Mouse (Mus musculus): ENCODE measurements around the gene Mak. TPM values are rescaled to one million over a fixed set of nuclear protein-coding genes. Genes with fewer than 3 reads are reported as not detected.
"Not testable (repeated sequence)": the region's sequence is repeated elsewhere in the genome, so short reads cannot be mapped to it uniquely, and the experiment has no call there.

Gene Mak
- polyA plus RNA-seq, 1 experiment from 2014 or later: 1.2 TPM

GRCm38 (mm10) chr13:40994487-40995263 lies 84.8 kb downstream of the Mak start:
- ATAC-seq (ENCODE audit: low FRiP score, low TSS enrichment): peak; percentile 83; the same call in 1 of the 2 replicates
- Histone ChIP-seq H3K36me3 (ENCODE audit: control insufficient read depth, insufficient read depth, low read length) (no peaks in the 10 kb centered on the region), H3K27me3 (ENCODE audit: control insufficient read depth, insufficient read depth, low read length) (no peaks in the 10 kb centered on the region), H3K4me2 (replicated peaks; ENCODE audit: low read depth, low read length) (no peak overlapping the region; the same call in 1 of the 2 replicates), H3K27ac (ENCODE audit: low read depth, low read length) (peak overlapping the region; percentile 74), H3K4me1 (ENCODE audit: control insufficient read depth, insufficient read depth, low read length) (peaks cover under 1% of the 10 kb centered on the region; the same call in 1 of the 2 replicates), H3K4me3 (ENCODE audit: low read length) (no peak overlapping the region), H3K9ac (ENCODE audit: low read depth, low read length) (no peak overlapping the region), H3K9me3 (ENCODE audit: control insufficient read depth, low read length) (no peaks in the 10 kb centered on the region)
- WGBS: 14% methylated on average over 8 of the region's 8 CpGs

- ATAC-seq (ENCODE audit: low FRiP score, low TSS enrichment): no peak
- 50% methylated on average over 2 of the region's 2 CpGs for WGBS
Measured at GRCm38 (mm10) chr13:40988418-40988817, 91.1 kb downstream of the Mak start.

GRCm38 (mm10) chr13:40987608-40988303 lies 91.8 kb downstream of the Mak start:
- not testable (repeated sequence) for H3K4me3 ChIP-seq (ENCODE audit: low read length); H3K9me3 ChIP-seq (ENCODE audit: control insufficient read depth, low read length); ATAC-seq (ENCODE audit: low FRiP score, low TSS enrichment); H3K27ac ChIP-seq (ENCODE audit: low read depth, low read length); H3K9ac ChIP-seq (ENCODE audit: low read depth, low read length); H3K27me3 ChIP-seq (ENCODE audit: control insufficient read depth, insufficient read depth, low read length); H3K4me2 ChIP-seq (replicated peaks; ENCODE audit: low read depth, low read length); H3K4me1 ChIP-seq (ENCODE audit: control insufficient read depth, insufficient read depth, low read length); H3K36me3 ChIP-seq (ENCODE audit: control insufficient read depth, insufficient read depth, low read length)
- 73% methylated on average over 4 of the region's 4 CpGs for WGBS

More at GRCm38 (mm10) chr13:40988418-40988817, 91.1 kb downstream of the Mak start:
- Histone ChIP-seq H3K36me3 (ENCODE audit: control insufficient read depth, insufficient read depth, low read length) (no peaks in the 10 kb centered on the region), H3K9me3 (ENCODE audit: control insufficient read depth, low read length) (no peaks in the 10 kb centered on the region), H3K27me3 (ENCODE audit: control insufficient read depth, insufficient read depth, low read length) (no peaks in the 10 kb centered on the region), H3K4me1 (ENCODE audit: control insufficient read depth, insufficient read depth, low read length) (no peaks in the 10 kb centered on the region), H3K9ac (ENCODE audit: low read depth, low read length) (no peak overlapping the region), H3K4me2 (replicated peaks; ENCODE audit: low read depth, low read length) (no peak overlapping the region), H3K27ac (ENCODE audit: low read depth, low read length) (no peak overlapping the region), H3K4me3 (ENCODE audit: low read length) (no peak overlapping the region)

- no peaks in the 10 kb centered on the region for H3K4me1 ChIP-seq (ENCODE audit: control insufficient read depth, insufficient read depth, low read length)
- no peak overlapping the region for H3K27ac ChIP-seq (ENCODE audit: low read depth, low read length)
- H3K4me3 ChIP-seq (ENCODE audit: low read length): no peak overlapping the region
- no peaks in the 10 kb centered on the region for H3K36me3 ChIP-seq (ENCODE audit: control insufficient read depth, insufficient read depth, low read length)
- no peaks in the 10 kb centered on the region for H3K27me3 ChIP-seq (ENCODE audit: control insufficient read depth, insufficient read depth, low read length)
- ATAC-seq (ENCODE audit: low FRiP score, low TSS enrichment): no peak
- H3K9ac ChIP-seq (ENCODE audit: low read depth, low read length): no peak overlapping the region
- 94% methylated on average over 5 of the region's 5 CpGs for WGBS
- no peak overlapping the region for H3K4me2 ChIP-seq (replicated peaks; ENCODE audit: low read depth, low read length)
- H3K9me3 ChIP-seq (ENCODE audit: control insufficient read depth, low read length): no peaks in the 10 kb centered on the region
Measured at GRCm38 (mm10) chr13:40986081-40986480, 93.4 kb downstream of the Mak start.

GRCm38 (mm10) chr13:40982759-40983158 lies 96.7 kb downstream of the Mak start:
- Histone ChIP-seq H3K4me2 (replicated peaks; ENCODE audit: low read depth, low read length) (no peak overlapping the region), H3K9ac (ENCODE audit: low read depth, low read length) (no peak overlapping the region), H3K9me3 (ENCODE audit: control insufficient read depth, low read length) (no peaks in the 10 kb centered on the region), H3K4me1 (ENCODE audit: control insufficient read depth, insufficient read depth, low read length) (no peaks in the 10 kb centered on the region), H3K4me3 (ENCODE audit: low read length) (no peak overlapping the region), H3K27ac (ENCODE audit: low read depth, low read length) (no peak overlapping the region), H3K27me3 (ENCODE audit: control insufficient read depth, insufficient read depth, low read length) (no peaks in the 10 kb centered on the region), H3K36me3 (ENCODE audit: control insufficient read depth, insufficient read depth, low read length) (no peaks in the 10 kb centered on the region)
- 88% methylated on average over 1 of the region's 1 CpGs for WGBS
- no peak for ATAC-seq (ENCODE audit: low FRiP score, low TSS enrichment)

GRCm38 (mm10) chr13:40979321-40979720 lies 100.2 kb downstream of the Mak start:
- Histone ChIP-seq H3K36me3 (ENCODE audit: control insufficient read depth, insufficient read depth, low read length) (no peaks in the 10 kb centered on the region), H3K27ac (ENCODE audit: low read depth, low read length) (no peak overlapping the region), H3K4me2 (replicated peaks; ENCODE audit: low read depth, low read length) (no peak overlapping the region), H3K27me3 (ENCODE audit: control insufficient read depth, insufficient read depth, low read length) (no peaks in the 10 kb centered on the region), H3K9me3 (ENCODE audit: control insufficient read depth, low read length) (no peaks in the 10 kb centered on the region), H3K4me3 (ENCODE audit: low read length) (no peak overlapping the region), H3K4me1 (ENCODE audit: control insufficient read depth, insufficient read depth, low read length) (no peaks in the 10 kb centered on the region), H3K9ac (ENCODE audit: low read depth, low read length) (no peak overlapping the region)
- ATAC-seq (ENCODE audit: low FRiP score, low TSS enrichment): no peak
- WGBS: 60% methylated on average over 2 of the region's 2 CpGs

- H3K36me3 ChIP-seq (ENCODE audit: control insufficient read depth, insufficient read depth, low read length): no peaks in the 10 kb centered on the region
- no peak overlapping the region for H3K27ac ChIP-seq (ENCODE audit: low read depth, low read length)
- ATAC-seq (ENCODE audit: low FRiP score, low TSS enrichment): no peak
Measured at GRCm38 (mm10) chr13:40978652-40979051, 100.9 kb downstream of the Mak start.

GRCm38 (mm10) chr13:40977609-40978008 lies 101.9 kb downstream of the Mak start:
- ATAC-seq (ENCODE audit: low FRiP score, low TSS enrichment): no peak
- no peak overlapping the region for H3K9ac ChIP-seq (ENCODE audit: low read depth, low read length)
- H3K27ac ChIP-seq (ENCODE audit: low read depth, low read length): no peak overlapping the region
- H3K36me3 ChIP-seq (ENCODE audit: control insufficient read depth, insufficient read depth, low read length): no peaks in the 10 kb centered on the region
- WGBS: 13% methylated on average over 7 of the region's 7 CpGs
- no peaks in the 10 kb centered on the region for H3K9me3 ChIP-seq (ENCODE audit: control insufficient read depth, low read length)
- H3K4me3 ChIP-seq (ENCODE audit: low read length): no peak overlapping the region
- H3K4me1 ChIP-seq (ENCODE audit: control insufficient read depth, insufficient read depth, low read length): no peaks in the 10 kb centered on the region
- no peak overlapping the region for H3K4me2 ChIP-seq (replicated peaks; ENCODE audit: low read depth, low read length)
- H3K27me3 ChIP-seq (ENCODE audit: control insufficient read depth, insufficient read depth, low read length): no peaks in the 10 kb centered on the region

More at GRCm38 (mm10) chr13:40978652-40979051, 100.9 kb downstream of the Mak start:
- WGBS: 82% methylated on average over 4 of the region's 4 CpGs
- no peaks in the 10 kb centered on the region for H3K9me3 ChIP-seq (ENCODE audit: control insufficient read depth, low read length)
- H3K9ac ChIP-seq (ENCODE audit: low read depth, low read length): no peak overlapping the region
- H3K4me3 ChIP-seq (ENCODE audit: low read length): no peak overlapping the region
- no peaks in the 10 kb centered on the region for H3K27me3 ChIP-seq (ENCODE audit: control insufficient read depth, insufficient read depth, low read length)
- no peak overlapping the region for H3K4me2 ChIP-seq (replicated peaks; ENCODE audit: low read depth, low read length)
- no peaks in the 10 kb centered on the region for H3K4me1 ChIP-seq (ENCODE audit: control insufficient read depth, insufficient read depth, low read length)

All from kidney, embryonic 14.5 days (tissue).